23 mouse cellular contexts compared by ENCODE assay signal in genomic region chr12:108355271-108355670, GRCm38 (mm10). TPM values are rescaled to one million over a fixed set of nuclear protein-coding genes. Genes with fewer than 3 reads are reported as not detected.
DNase-seq lines count a peak whose midpoint lies in the region; ATAC-seq lines count a peak whose summit lies in the region.
"Had no signal": no experiment of that assay in that cellular context is flagged by ENCODE, and none has a peak within 500 bp of the region (broad histone marks: within the 10 kb centered on the region; RNA-seq: fewer than 3 reads in every experiment).

No protein-coding gene starts in this region.

- DNase-seq in cerebellum, postnatal 4 days (ENCODE audit: low spot score in 2 of 2) = no peak
- peak; percentile 73 for DNase-seq in cerebellum, adult 8-10 months
- DNase-seq in cerebellum, postnatal 25 days = peak; percentile 83 to 85
- no peak for DNase-seq in left cerebral cortex, adult 8-10 months (ENCODE audit: low spot score in 2 of 2)
- no peak for DNase-seq in adrenal gland, adult 2 months
- no peak for DNase-seq in spleen, adult 12 weeks (ENCODE audit: low spot score)
- DNase-seq: adrenal gland, postnatal 10 days; gastrocnemius, adult 2 months; kidney, adult 2 months; kidney, postnatal 36 days; liver, embryonic 13.5 days; lung, adult 2 months; lung, postnatal 10 days; thymus, postnatal 14 days had no signal

- ATAC-seq in cerebellum, adult (ENCODE audit: insufficient number of reproducible peaks, low FRiP score, low TSS enrichment) = peak; percentile 67
- ATAC-seq: forebrain, embryonic 16.5 days; hindbrain, embryonic 16.5 days; midbrain, embryonic 13.5 days had no signal

RNA-seq across cellular contexts. Expression of gene Eml1, which starts 15.5 kb away (rescaled TPM):
- total RNA-seq in left cerebral cortex, adult 8-10 months (2022) = 10 to 100 TPM; 60.1 to 66.2 (median 60.8) TPM
- total RNA-seq in adrenal gland, adult 2 months (2021) = 10 to 100 TPM; 17.5 to 29.6 TPM
- 13.3 and 13.5 TPM in 2 replicates for polyA plus RNA-seq in adrenal gland, adult 2 months (2012; rRNA removed)
- total RNA-seq: granulocyte monocyte progenitor cell, adult 5-6 weeks; megakaryocyte-erythroid progenitor cell, adult 5-6 weeks; monocyte, adult 5-6 weeks had no signal
- polyA plus RNA-seq: G1E, macrophage had no signal

RNA-seq across cellular contexts. Expression of gene Cyp46a1, which starts 21.1 kb away (rescaled TPM):
- total RNA-seq in left cerebral cortex, adult 8-10 months (2022) = 100 to 1,000 TPM; 254 to 259 (median 256) TPM
- 1 to 10 TPM; 1.0 to 1.6 TPM for total RNA-seq in adrenal gland, adult 2 months (2021)
- polyA plus RNA-seq in adrenal gland, adult 2 months (2012; rRNA removed) = 7.5 and 9.0 TPM in 2 replicates
- total RNA-seq: granulocyte monocyte progenitor cell, adult 5-6 weeks; monocyte, adult 5-6 weeks had no signal
- polyA plus RNA-seq: G1E, macrophage had no signal

RNA-seq across cellular contexts. Expression of gene Hhipl1, which starts 49.2 kb away (rescaled TPM):
- 10 to 100 TPM in 3 of 4 experiments, 1 to 10 TPM in 1; 9.4 to 11.2 (median 10.7) TPM for total RNA-seq in left cerebral cortex, adult 8-10 months (2022)
- under 1 TPM; 0.69 to 0.76 TPM for total RNA-seq in adrenal gland, adult 2 months (2021)
- 0.85 and 1.4 TPM in 2 replicates for polyA plus RNA-seq in adrenal gland, adult 2 months (2012; rRNA removed)
- total RNA-seq: granulocyte monocyte progenitor cell, adult 5-6 weeks; megakaryocyte-erythroid progenitor cell, adult 5-6 weeks; monocyte, adult 5-6 weeks had no signal
- polyA plus RNA-seq: G1E; liver, embryonic 13.5 days; macrophage had no signal

Comparison
In these comparisons a context has a peak if more than half of its experiments do, and no peak if none do; other contexts are left out.
1. DNase-seq: peak in cerebellum, adult 8-10 months (single experiment) and cerebellum, postnatal 25 days (2 of 2); none in cerebellum, postnatal 4 days (0 of 2), left cerebral cortex, adult 8-10 months (0 of 2), adrenal gland, adult 2 months (single experiment) and spleen, adult 12 weeks (single experiment).
2. RNA of gene Cyp46a1, which starts 21.1 kb away (total RNA-seq): 254 to 259 TPM in left cerebral cortex, adult 8-10 months; 1.0 to 1.6 TPM in adrenal gland, adult 2 months; every median in the first group is over 10 times any median in the second.
3. RNA of gene Hhipl1, which starts 49.2 kb away (total RNA-seq): 9.4 to 11.2 TPM in left cerebral cortex, adult 8-10 months; 0.69 to 0.76 TPM in adrenal gland, adult 2 months; every median in the first group is over 4 times any median in the second.